Mouse (Mus musculus) heart, embryonic 14.5 days (tissue): ENCODE measurements around the gene Rgs10. TPM values are rescaled to one million over a fixed set of nuclear protein-coding genes. Genes with fewer than 3 reads are reported as not detected.

Experiments
- ATAC-seq: fragments of 200-750 bp; cut with Nextera tagmentation; 2 replicates; pipeline ENCODE4 v1.8.0; 2017; ENCODE audit warnings: low read depth, moderate TSS enrichment; ENCODE audit not compliant: insufficient number of reproducible peaks, insufficient read depth, low FRiP score
- H3K27ac ChIP-seq, 2 experiments: fragments of 200-500 bp in 1 of 2; fragments of 300-500 bp in 1 of 2; sonication (generic) in 1 of 2; replicated peaks in 1 of 2; 2 replicates each; pipeline ENCODE4 v1.5.1; 2012 to 2014; ENCODE audit warnings: low read depth in 2 of 2, low read length in 2 of 2, control low read depth in 1 of 2, mild to moderate bottlenecking in 1 of 2, mixed read lengths in 1 of 2; ENCODE audit not compliant: control insufficient read depth in 1 of 2, insufficient read depth in 1 of 2
- H3K27me3 ChIP-seq: fragments of 300-500 bp; sonication (generic); 2 replicates; pipeline ENCODE4 v1.6.1; 2014; ENCODE audit warnings: mild to moderate bottlenecking, low read length, control low read depth; ENCODE audit not compliant: control insufficient read depth, insufficient read depth
- H3K36me3 ChIP-seq: fragments of 300-500 bp; sonication (generic); 2 replicates; pipeline ENCODE4 v1.6.1; 2014; ENCODE audit warnings: mild to moderate bottlenecking, control low read depth, low read length, mixed read lengths; ENCODE audit not compliant: control insufficient read depth, insufficient read depth
- H3K4me1 ChIP-seq, 2 experiments: fragments of 200-500 bp in 1 of 2; fragments of 300-500 bp in 1 of 2; sonication (generic) in 1 of 2; 2 replicates each; pipeline ENCODE4 v1.6.1; 2012 to 2014; ENCODE audit warnings: low read length in 2 of 2, control low read depth in 1 of 2, mixed read lengths in 1 of 2; ENCODE audit not compliant: control insufficient read depth in 2 of 2, insufficient read depth in 2 of 2
- H3K4me2 ChIP-seq: fragments of 300-500 bp; sonication (generic); 2 replicates; pipeline ENCODE4 v1.6.1; 2014; ENCODE audit warnings: mild to moderate bottlenecking, low read length
- H3K4me3 ChIP-seq, 2 experiments: fragments of 200-500 bp in 1 of 2; fragments of 300-500 bp in 1 of 2; sonication (generic) in 1 of 2; 2 replicates each; pipeline ENCODE4 v1.5.1; 2012 to 2014; ENCODE audit warnings: low read length in 2 of 2, mild to moderate bottlenecking in 2 of 2, control low read depth in 1 of 2, low read depth in 1 of 2, moderate library complexity in 1 of 2; ENCODE audit not compliant: control insufficient read depth in 1 of 2, insufficient read depth in 1 of 2
- H3K9ac ChIP-seq: fragments of 300-500 bp; sonication (generic); 2 replicates; pipeline ENCODE4 v1.6.1; 2014; ENCODE audit warnings: mild to moderate bottlenecking, low read length
- H3K9me3 ChIP-seq: fragments of 300-500 bp; sonication (generic); 2 replicates; pipeline ENCODE4 v1.6.1; 2016; ENCODE audit warnings: low read length, control low read depth; ENCODE audit not compliant: control insufficient read depth
- WGBS: fragments of 180-500 bp; shearing (Covaris S2); extraction: QIAGEN DNeasy Blood & Tissue Kit; methylation state at CpG from one replicate; pipeline ENCODE4 v1.1.7; 2014; 5-methylcytosine and 5-hydroxymethylcytosine counted together
- polyA plus RNA-seq: library from polyadenylated mRNA; unstranded; fragments of >200 nt; fragmentation: Nextera tagmentation; extraction: Ambion mirVana; gene quantifications from 2 replicates; pipeline ENCODE4 v1.2.1, GENCODE M21; 2014

The Rgs10 gene
- polyA plus RNA-seq, 1 experiment from 2014 or later, result 14.1 TPM

DNA sequence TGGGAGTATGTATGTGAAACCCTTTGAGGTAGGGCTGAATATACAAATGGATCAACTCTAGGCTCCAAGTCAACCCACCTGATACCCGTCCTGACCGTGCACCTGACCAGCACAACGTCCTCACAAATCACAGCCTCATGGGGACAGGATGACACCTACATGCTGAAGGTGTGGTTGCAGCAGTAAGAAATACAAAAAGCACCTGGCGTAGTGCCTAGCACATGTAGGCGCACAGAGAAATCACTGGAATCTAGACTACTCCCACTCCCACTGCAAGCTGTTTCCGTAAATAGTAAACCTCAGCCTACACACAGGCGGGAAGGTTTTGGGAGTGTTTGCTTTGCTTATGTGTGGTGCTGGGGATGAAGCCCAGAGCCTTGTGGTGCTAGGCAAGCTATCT is 3.1 kb upstream of the Rgs10 start:
- 68% methylated on average over 7 of the region's 7 CpGs for WGBS
- peaks cover 30% of the 10 kb centered on the region for H3K27me3 ChIP-seq

DNA sequence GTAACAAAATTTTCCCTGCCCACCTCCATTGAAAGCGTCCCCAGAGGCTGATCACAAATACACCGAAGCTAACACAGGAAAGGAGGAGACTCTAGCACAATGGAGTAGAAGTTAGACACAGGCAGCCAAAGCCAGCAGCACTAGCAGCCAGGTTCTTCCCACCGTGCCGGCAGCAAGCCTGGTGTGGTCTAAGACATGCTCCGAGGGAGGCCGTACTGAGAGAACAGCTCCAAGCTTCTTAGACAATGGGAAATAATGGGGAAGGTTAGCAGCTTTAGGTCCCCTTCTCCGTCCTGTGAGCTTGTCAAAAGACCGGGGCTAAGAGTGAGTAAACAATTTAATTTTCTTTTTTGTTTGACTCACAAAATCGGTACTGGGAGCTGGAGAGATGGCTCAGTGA is 1.1 kb upstream of the Rgs10 start:
- ATAC-seq, result no peak
- H3K4me2 ChIP-seq, result no peak overlapping the region
- H3K36me3 ChIP-seq, result no peaks in the 10 kb centered on the region
- H3K27ac ChIP-seq, result no peak overlapping the region
- H3K9ac ChIP-seq, result no peak overlapping the region
- peaks cover 6 to 13% of the 10 kb centered on the region in 2 experiments for H3K4me1 ChIP-seq
- no peak overlapping the region for H3K4me3 ChIP-seq
- no peaks in the 10 kb centered on the region for H3K9me3 ChIP-seq
- H3K27me3 ChIP-seq, result peaks cover 41% of the 10 kb centered on the region
- 19% methylated on average over 9 of the region's 9 CpGs for WGBS

More for the DNA sequence above, 3.1 kb upstream of the Rgs10 start:
- no peak overlapping the region for H3K9ac ChIP-seq
- peaks cover 2 to 11% of the 10 kb centered on the region in 2 experiments; a peak in 2 of 4 replicates for H3K4me1 ChIP-seq
- no peak overlapping the region for H3K4me2 ChIP-seq
- no peak overlapping the region for H3K4me3 ChIP-seq
- no peak for ATAC-seq
- H3K27ac ChIP-seq, result no peak overlapping the region
- H3K9me3 ChIP-seq, result no peaks in the 10 kb centered on the region
- H3K36me3 ChIP-seq, result no peaks in the 10 kb centered on the region

DNA sequence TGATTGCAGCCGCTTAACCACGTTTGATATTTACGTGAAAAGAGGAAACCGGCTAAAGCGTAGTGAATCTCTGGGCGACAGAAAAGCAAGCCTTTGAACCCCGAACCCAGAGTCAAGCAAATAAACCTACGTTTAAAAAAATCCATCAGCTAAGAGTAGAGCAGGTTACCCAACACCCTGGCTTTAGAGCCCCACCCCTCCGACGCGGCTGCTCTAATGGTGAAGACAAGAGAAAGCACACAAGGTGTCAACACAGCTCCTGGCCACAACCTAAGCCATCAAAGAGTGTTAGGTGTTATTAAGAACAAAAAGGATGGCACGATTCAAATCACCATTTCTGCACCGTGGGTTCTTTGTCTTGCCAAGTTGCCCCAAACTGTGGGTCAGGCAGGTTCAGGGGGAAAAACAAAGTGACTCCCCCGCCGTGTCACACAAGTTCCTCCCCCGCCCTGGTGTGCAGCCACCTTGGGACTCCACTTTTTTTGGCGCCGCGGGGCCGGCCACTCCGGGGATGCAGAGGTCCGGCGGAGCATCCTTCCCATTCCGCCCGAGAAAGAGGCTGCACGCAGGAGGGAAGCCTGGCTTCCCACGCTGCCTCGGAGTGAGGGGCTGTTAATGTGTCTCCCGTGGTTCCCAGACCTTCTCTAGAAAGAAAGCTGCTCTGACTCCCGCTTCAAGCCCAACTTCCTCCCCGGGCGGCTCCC is 1.2 kb downstream of the Rgs10 start:
- peaks cover 12 to 19% of the 10 kb centered on the region in 2 experiments for H3K4me1 ChIP-seq
- H3K4me2 ChIP-seq, result peak overlapping the region; percentile 100
- no peak for ATAC-seq
- peak overlapping the region; percentile 73 for H3K9ac ChIP-seq
- 3% methylated on average over 30 of the region's 32 CpGs for WGBS
- no peaks in the 10 kb centered on the region for H3K36me3 ChIP-seq
- H3K4me3 ChIP-seq, result peak overlapping the region; percentile 56 to 76
- peaks cover 41% of the 10 kb centered on the region for H3K27me3 ChIP-seq
- no peaks in the 10 kb centered on the region for H3K9me3 ChIP-seq
- H3K27ac ChIP-seq, result no peak overlapping the region

DNA sequence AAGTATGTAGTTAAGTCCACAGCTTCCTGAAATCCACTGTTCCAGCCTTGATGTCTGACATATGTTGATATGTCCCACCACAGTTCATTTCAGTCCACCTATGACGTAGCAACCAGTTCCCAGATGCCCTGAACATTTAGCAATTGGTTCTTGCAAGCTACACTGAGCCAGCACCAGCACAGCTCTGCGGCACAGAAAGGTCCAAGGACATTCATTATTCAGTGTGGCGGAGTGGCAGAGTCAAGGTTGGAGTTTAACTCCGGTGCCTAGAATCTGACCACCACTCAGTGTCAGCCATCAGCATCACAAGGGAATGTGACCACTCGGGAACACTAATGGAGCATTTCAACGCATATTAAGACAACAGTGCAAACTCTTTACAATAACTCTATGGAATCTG is 1.9 kb downstream of the Rgs10 start:
- Histone ChIP-seq H3K4me2 (no peak overlapping the region), H3K36me3 (no peaks in the 10 kb centered on the region), H3K27ac (no peak overlapping the region), H3K9me3 (no peaks in the 10 kb centered on the region), H3K9ac (no peak overlapping the region), H3K4me3 (no peak overlapping the region), H3K4me1 (peaks cover 12 to 19% of the 10 kb centered on the region in 2 experiments), H3K27me3 (peaks cover 41% of the 10 kb centered on the region)
- 70% methylated on average over 6 of the region's 6 CpGs for WGBS
- no peak for ATAC-seq

DNA sequence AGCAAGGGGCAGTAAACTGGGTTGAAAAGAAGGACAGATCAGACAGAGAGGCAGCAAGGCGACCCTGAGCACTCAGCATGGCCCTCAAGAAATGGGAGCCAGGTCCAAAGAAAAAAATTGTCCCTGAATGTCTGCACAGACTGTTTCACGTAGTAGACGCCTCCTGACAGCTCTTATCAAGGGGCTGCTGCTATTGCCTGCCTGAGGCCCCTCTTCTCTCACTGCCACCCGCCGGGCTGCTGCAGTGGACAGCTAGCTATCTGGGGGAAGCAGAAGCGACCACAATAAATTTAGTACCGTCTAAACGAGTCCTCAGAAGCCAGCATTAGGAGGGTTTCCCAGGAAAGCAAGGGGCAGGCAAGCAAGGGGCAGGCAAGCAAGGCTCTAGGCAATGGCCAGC is 4.1 kb downstream of the Rgs10 start:
- Histone ChIP-seq H3K27me3 (peaks cover 29% of the 10 kb centered on the region), H3K4me3 (no peak overlapping the region), H3K4me1 (peaks cover 12 to 19% of the 10 kb centered on the region in 2 experiments), H3K9ac (no peak overlapping the region), H3K27ac (no peak overlapping the region; a peak in 1 of 4 replicates), H3K9me3 (no peaks in the 10 kb centered on the region), H3K36me3 (no peaks in the 10 kb centered on the region), H3K4me2 (peak overlapping the region; percentile 28)
- WGBS, result 6% methylated on average over 8 of the region's 8 CpGs
- ATAC-seq, result no peak

DNA sequence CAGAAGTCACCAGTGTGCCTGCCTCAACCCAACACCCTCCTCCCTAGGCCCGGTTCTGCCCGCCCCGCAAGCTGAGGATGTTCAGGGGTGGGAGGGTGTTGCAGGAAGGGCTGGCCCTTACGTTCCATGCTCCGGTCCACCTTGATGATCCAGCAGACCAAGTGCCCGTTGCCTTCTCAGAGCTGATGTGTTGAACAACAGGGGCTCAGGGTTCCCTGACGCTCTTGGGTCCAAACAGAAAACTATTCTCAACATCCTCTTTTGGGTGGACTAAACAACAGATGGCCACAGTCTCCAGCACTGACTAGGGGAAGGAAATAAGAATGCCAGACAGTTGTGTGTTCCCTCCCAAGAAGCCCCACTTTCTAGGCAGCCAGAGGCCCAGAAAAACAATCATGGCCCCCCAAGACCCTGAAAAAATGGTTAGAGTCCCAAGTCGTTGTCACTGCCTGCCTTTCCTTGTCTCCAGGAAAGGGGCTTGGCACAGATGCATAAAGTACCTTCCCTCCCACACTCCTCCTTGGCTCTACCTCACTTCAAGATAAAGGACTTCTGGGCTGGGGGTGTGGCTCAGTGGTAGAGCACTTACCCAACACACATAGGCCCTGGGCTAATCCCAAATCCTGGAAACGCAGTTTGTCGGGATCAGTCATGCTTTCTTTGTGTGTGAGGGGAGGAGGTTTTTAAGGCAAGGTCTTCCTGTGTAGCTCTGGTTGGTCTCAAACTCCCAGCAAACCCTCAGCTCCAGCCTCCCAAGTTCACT is 6.3 kb downstream of the Rgs10 start:
- H3K27me3 ChIP-seq, result peaks cover 16% of the 10 kb centered on the region
- no peaks in the 10 kb centered on the region for H3K36me3 ChIP-seq
- no peak overlapping the region for H3K9ac ChIP-seq
- 63% methylated on average over 10 of the region's 10 CpGs for WGBS
- no peak overlapping the region for H3K27ac ChIP-seq
- no peak overlapping the region for H3K4me3 ChIP-seq
- H3K4me1 ChIP-seq, result peaks cover 8 to 9% of the 10 kb centered on the region in 2 experiments
- no peak for ATAC-seq
- no peak overlapping the region for H3K4me2 ChIP-seq
- 0 out of 2 replicates have a peak, but pooled peaks cover 3% of the 10 kb centered on the region for H3K9me3 ChIP-seq

DNA sequence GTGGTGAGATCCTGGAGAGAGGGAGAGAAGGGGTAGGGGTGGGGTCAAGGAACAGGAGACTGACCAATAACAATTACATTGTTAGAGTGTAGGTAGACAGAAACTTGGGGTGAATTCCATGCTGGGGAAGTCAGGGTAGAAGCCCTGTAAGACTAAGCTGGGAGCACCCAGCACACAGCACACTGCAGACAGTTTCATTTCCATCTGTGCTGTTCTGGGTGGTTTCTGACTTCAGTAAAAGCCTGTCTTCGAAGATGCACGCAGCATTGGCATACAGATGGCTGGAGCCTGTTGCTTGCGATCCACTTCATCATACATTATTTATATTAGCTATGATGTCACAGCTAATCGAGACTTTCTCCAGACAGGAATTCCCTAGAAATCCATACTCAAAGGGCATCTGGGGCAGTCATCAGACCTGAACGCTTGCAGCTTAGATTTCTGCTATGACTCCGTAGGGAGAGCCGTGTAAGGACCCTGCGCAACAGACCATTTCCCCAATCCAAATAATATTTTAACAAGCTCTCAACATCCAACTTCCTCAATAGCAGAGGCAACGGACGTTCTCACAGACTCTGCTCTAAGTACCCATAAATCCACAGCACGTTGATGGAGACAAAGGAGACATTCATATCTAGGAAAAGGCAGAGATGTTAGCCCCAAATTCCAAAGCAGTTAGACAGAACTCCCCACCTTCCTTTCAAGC is 7.7 kb downstream of the Rgs10 start:
- Histone ChIP-seq H3K4me1 (peaks cover 8 to 9% of the 10 kb centered on the region in 2 experiments), H3K4me3 (no peak overlapping the region), H3K9me3 (0 out of 2 replicates have a peak, but pooled peaks cover 3% of the 10 kb centered on the region), H3K9ac (no peak overlapping the region), H3K27me3 (0 out of 2 replicates have a peak, but pooled peaks cover 2% of the 10 kb centered on the region), H3K4me2 (no peak overlapping the region), H3K27ac (no peak overlapping the region), H3K36me3 (no peaks in the 10 kb centered on the region)
- WGBS, result 79% methylated on average over 11 of the region's 11 CpGs
- no peak for ATAC-seq
